Mouse (Mus musculus): Measurements from ENCODE around the gene Slc22a4.

DNA sequence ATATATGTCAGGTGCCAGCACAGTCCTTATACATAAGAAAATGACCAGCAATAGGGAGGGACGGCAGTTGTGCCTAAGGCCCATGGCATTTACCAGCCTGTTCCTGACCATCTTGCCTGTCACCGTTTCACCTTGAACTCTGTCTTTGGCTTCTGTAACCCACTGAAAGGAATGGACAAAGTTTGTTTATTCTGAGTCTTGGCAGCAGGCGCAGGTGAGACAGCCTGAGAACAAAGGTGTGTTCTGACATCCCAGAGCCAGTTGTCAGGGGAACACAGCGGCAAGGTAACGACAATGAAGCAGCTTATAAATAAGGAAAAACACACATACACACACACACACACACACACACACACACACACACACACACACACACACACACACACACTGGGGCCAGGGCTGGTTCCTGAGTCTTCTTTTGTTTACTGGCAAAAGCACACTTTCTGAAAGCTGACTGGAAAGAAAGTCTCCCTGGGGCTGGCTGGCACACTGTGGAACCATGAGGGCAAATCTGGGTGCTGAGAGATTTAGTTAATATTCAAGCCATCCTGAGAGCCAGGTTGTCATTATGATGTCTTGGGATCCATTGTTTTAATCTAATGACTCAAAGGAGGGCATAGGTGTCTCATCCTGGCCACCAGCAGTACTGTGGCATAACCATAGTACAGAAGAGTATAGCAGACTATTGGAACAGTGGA, 6.3 kb downstream of the Slc22a4 start:
- TF ChIP-seq CTCF (IDR thresholded peaks at IDR 0.05; ENCODE audit: low read depth) (no peak), EP300 (IDR thresholded peaks at IDR 0.05; ENCODE audit: low read depth) (no peak)

All from liver, postnatal 0 days (tissue).